Mouse (Mus musculus) right cerebral cortex, postnatal 14 days (tissue): Measurements from ENCODE around the gene Wdfy1.

ENCODE experiments used
- DNase-seq: peaks from one replicate; pipeline ENCODE4 v3.0.0; 2022

Gene Wdfy1

GRCm38 (mm10) chr1:79707383-79707782 is 68.6 kb downstream of the Wdfy1 start:
- DNase-seq, result no peak

- no peak for DNase-seq
Measured at GRCm38 (mm10) chr1:79706707-79707106, 69.2 kb downstream of the Wdfy1 start.

DNA sequence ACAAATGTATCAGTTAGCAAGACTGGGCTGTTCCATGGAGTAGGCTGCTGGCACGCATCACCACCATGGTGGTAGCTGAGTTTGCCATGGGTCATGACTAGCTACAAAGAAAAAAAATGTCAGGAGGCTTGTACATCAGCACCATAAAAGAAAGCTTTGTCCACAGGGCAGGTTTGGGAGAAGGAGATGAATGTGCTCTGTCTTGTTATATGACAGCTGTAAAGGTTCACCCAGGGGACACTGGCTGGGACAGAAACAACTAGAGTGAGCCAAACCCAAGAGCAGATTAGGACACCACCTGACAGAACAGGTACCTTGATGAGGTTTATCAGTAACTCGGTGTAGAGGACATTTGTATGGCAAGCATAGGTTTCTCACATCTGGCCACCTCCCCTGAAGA is 71.3 kb downstream of the Wdfy1 start:
- DNase-seq, result no peak

- DNase-seq, result no peak
Measured at GRCm38 (mm10) chr1:79703520-79703919, 72.4 kb downstream of the Wdfy1 start.

DNA sequence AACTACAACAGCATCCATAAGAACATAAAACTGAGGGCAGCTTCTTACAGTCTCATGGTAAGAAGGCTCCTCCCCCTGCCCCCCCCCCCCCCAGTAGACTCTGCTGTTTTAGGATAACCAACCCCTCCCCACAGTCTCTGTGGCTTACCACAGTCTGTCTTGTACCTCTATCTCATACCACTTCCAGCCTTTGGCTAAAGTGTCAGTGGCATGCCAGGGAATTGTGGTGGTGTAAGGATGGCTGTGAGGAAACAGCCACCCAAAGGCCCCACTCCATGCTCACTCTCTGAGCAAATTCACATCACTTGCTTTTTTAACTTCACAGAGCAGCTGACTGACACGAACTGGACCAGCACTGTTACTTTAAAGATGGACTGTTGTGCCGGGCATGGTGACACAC is 77.4 kb downstream of the Wdfy1 start:
- no peak for DNase-seq

DNA sequence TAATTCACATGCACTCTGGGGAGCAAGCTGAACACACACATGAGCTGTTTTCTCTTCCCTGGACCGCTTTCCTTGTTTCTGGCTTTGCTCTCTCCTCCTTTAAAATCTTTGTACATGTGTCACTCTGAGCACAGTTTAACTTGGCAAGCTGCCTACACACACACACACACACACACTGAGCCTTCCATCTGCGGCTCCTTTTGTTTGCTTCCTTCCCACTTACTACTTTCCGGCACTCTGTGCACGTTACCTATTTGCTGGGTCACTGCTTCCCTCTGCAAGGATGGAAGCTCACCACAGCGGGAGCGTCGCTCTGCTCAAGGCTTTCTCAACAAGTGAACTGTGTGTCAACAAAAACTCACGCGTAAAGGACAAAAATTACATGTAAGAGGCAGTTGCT is 78.6 kb downstream of the Wdfy1 start:
- DNase-seq, result peak; percentile 33

- DNase-seq, result no peak
Measured at GRCm38 (mm10) chr1:79696933-79697332, 79.0 kb downstream of the Wdfy1 start.

GRCm38 (mm10) chr1:79692482-79692881 is 83.5 kb downstream of the Wdfy1 start:
- no peak for DNase-seq

DNA sequence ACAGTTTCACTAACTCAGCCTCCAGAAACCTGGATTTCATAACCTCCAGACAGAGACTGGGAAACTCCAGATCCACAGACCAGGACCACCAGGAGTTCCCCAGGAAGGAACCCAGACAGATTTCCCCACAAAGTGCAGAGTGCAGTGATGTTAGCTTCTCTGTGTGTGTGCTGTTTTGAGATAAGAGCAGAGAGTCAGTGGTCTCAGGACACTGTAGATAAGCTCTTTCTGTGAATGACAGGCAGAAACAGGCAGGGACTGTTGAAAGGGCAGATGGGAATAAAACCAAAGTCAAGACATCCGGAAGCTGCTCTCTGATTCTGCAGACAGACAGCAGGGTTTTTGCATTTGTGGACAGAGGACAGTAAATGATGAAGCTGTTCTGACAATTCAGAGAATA is 88.7 kb downstream of the Wdfy1 start:
- no peak for DNase-seq

GRCm38 (mm10) chr1:79684027-79684426 is 91.9 kb downstream of the Wdfy1 start:
- no peak for DNase-seq

- DNase-seq, result no peak
Measured at GRCm38 (mm10) chr1:79682936-79683335, 93.0 kb downstream of the Wdfy1 start.

DNA sequence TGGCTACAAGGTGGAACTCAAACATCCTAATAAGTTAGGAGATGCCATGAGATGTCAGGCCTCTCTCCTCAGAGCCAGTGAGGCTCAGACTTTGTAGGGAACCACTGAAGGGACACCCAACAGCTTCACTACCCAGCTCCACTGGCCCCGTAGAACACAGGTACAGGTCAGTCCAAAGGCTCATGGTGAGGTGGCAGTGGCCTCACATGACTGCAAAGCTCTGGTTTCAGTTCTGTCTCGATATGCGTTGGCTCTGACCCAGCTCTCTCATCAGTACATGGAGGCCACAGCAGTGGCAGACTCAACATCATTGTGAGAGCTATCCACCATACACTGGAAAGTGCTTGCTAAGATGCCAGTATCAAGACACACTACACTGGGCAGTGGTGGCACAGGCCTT is 95.2 kb downstream of the Wdfy1 start:
- DNase-seq, result no peak

DNA sequence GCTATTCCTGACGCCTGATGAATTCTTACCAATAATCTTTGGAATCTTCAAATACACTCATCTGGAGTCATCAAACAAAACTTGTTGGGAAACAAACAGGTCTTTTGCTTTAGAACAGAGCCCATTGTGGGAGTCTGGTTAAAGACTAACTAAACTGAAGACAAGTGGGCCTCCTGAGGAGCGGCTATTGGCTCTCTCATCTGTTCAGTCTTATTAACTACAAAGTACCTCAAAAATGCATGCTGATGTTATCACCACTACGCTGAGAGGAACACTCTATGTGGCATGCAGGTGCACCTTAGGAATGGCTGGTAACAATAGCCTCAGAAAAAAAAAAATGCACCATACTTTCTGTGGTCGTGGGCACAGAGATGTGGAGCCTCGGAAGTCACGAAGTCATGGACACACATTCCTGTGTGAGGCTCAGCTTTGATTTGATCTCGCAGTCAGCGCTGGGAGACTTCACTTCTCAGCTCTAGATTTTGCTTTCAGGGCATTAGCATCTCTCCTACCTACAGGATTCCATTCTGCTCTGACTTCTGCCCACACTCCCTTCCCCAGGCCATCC is 97.7 kb downstream of the Wdfy1 start:
- DNase-seq, result no peak

DNA sequence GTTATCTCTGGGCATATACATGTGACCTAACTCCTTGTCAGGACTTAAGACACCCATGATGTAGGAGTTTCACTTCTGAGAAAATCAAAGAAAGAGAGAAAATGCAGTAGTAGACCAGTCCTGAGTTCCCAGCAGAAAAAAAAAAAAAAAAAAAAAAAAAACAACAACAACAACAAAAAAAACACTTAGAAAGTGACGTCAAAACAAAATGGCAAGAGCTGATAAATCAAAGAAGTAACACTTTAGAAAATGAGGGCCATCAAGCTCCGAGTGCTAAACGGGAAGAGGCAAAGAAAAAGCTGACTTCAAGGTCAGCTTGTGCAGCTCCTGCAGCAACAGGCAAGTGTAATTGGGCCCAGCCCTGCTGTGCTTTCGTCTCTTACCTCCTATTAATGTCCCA is 100.2 kb downstream of the Wdfy1 start:
- DNase-seq, result no peak

GRCm38 (mm10) chr1:79671543-79672337 is 104.2 kb downstream of the Wdfy1 start, which contains the start of gene Ap1s3:
Gene Ap1s3 (minus strand): TSS chr1:79671972.
- DNase-seq, result peak; percentile 28

DNA sequence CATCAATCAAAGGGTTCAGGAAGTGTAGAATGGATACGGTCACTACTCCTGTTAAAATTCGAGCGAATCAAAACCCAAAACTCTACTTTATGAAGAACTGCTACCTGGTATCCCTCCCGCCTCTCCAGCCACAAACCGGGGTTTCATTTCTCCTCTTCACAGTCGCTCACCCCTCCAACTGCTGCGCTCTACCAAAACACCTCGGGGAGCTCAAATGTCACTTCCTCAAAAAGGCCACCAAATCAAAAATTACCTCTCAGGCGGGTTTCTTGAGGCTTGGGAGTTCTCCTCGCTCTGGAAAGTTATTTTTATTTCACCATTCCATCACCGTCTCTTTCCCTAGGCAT is 104.8 kb downstream of the Wdfy1 start:
- no peak for DNase-seq

DNA sequence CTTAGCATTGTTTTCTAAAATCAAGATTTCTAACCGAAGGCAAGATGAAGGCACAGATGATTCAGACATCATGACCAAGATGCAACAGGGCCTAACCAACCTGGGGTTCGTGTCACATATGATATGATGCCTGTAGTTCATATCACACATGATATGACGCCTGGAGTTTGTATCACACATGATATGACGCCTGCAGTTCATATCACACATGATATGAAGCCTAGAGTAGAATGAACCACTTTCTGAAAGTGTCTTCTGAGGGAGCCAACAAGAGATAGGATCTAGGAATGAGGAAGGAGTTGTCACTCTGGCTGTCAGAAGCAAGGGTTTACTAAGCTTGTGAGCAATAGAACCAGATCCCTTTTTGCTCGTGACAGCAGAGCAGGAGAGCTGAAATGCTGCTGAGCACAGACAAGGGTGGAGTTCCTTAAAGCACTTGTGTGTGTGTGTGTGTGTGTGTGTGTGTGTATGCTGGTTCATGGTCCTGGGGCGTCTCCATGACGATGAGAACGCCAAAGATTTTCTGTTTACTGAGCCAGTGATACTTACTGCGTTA is 106.4 kb downstream of the Wdfy1 start:
- DNase-seq, result no peak

GRCm38 (mm10) chr1:79664911-79665310 is 111.0 kb downstream of the Wdfy1 start:
- no peak for DNase-seq

DNA sequence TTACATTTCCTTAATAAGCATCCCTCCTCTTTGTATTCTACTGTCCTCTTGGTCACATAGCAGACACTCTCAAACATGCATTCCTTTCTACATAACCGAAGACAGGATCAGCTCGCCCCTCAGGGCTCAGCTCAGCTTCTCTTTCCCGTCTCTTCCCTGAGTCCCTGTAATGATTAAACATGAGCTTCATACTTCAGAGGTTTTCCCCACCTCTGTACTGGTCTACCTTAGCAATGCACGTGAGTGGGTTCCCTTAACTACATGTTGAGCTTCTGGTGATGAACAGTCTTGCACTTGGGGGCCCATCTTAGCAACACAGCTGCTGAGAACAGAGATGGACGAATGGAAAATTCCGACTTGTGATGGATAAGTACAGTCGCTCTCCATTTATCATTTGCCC is 116.3 kb downstream of the Wdfy1 start:
- DNase-seq, result no peak

DNA sequence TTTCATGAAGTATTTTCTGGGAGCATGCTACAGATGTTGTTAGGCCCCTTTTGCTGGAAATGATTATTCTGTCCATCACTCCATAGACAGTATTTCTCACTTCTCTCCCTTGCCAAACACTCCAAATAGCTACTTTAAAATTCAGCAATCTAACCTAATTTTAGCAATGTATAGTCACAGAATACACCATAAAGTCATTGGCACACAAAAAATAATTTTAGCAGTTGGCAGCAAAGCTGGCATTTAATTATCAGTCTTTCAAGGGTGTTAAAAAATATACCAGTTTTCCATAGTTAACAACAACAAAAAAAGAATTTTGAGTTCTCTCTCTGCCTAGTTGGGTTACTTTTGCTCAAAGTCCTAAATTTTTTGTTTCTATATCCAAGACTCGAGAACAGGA is 118.5 kb downstream of the Wdfy1 start:
- DNase-seq, result no peak

DNA sequence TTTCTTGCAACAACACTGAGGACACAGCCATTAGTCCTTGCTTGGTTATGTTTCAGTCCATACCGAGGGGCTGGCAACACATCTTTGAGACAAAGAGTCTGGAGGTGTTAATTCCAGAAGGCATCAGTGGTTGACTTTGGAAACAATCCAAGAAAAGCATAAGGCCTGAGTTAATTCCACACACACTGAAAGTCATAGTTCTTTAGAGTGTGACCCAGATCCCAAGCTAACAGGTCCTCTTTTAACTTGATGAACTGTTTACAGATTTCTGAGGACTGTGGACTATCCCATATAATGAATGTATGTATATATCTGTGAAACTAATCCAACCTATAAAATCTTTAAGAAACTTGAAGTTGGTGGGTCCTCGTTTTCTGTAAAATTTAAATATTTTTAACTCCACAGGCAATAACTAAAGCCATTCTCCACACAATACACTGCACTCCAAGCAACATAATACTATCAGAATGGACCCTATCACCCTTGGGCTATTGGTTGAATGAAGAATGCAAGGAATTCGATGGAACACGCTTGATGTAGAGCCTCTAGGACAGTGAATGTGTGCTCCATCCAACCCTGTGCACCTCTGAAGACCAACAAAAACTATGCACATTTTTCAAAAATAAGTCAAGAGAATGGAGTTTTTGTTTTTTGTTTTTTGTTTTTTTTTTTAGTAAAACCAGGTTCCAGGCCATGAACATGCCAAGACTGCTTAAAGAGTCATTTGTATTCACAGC is 120.0 kb downstream of the Wdfy1 start:
- DNase-seq, result no peak

DNA sequence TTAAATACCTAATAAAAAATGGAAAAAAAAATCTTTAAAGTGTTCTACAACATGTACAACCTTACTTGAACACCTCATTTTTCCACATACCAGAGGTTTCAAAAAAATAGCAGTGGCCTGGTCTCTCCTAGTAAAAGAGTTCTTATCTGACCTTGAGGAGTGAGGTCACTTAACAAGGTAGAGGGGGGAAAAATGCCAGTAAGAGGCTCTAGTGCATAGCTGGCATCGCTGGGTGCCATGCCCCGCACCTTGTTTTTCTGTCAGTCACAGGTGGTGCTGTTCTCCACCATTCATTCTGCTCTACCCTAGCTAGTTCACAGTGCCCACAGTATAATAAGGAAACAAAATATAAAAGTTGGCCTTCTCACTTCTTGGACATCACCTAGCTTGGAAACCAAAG is 121.0 kb downstream of the Wdfy1 start:
- DNase-seq, result no peak
